Mouse (Mus musculus): ENCODE measurements around the gene Dynlrb1. TPM values are rescaled to one million over a fixed set of nuclear protein-coding genes. Genes with fewer than 3 reads are reported as not detected.

Dynlrb1 gene
- total and polyA plus RNA-seq, 3 experiments = 152 to 302 (median 290) TPM

DNA sequence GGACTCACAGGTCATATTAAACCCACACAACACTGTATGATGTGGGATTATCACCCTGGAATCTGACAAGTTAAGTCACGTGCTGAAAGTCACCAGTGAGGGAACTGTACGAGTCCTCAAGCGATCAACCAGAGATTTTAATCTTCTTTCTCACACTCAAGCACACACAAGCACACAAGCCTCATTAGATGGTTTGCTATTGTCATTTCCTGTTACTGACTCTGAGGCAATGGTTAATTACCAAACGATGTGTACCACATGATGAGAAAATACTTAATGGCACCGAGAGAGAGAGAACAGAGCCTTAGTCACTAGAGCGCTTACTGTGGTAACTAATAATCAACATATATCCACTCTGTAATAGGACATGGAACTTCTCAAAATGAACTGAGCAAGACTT lies 49.4 kb downstream of the Dynlrb1 start:
- no peak for DNase-seq (ENCODE audit: extremely low read depth)
- H3K79me2 ChIP-seq (replicated peaks; ENCODE audit: control insufficient read depth, extremely low read depth, insufficient read depth, poor library complexity, severe bottlenecking) = no peaks in the 10 kb centered on the region
- in situ Hi-C loops (cut with MboI; ENCODE audit: low pct_ligation_motif_present, low pct_unique_long_range_greater_than_20kb, low sequenced_read_pairs) (no loop called here), dilution Hi-C loops (cut with MboI; ENCODE audit: extremely low pct_ligation_motif_present, extremely low pct_unique_long_range_greater_than_20kb, low sequenced_read_pairs) (no loop called here)
- no peak overlapping the region for H3K4me2 ChIP-seq (ENCODE audit: insufficient read depth, low read depth, poor library complexity, severe bottlenecking)
- peaks cover 0 to 14% of the 10 kb centered on the region in 2 experiments; a peak in 2 of 4 replicates for H3K4me1 ChIP-seq (ENCODE audit: control insufficient read depth in 1 of 2, insufficient read depth in 2 of 2)
- no peaks in the 10 kb centered on the region for H3K9me3 ChIP-seq (replicated peaks; ENCODE audit: low read length)
- H3K27ac ChIP-seq (ENCODE audit: insufficient read depth, low read depth) = no peak overlapping the region
- H3K36me3 ChIP-seq (replicated peaks in 1 of 2; ENCODE audit: control insufficient read depth in 1 of 2, insufficient read depth in 1 of 2, low read length in 1 of 2) = peaks cover 20 to 71% of the 10 kb centered on the region in 2 experiments
- H3K9ac ChIP-seq (ENCODE audit: insufficient read depth, low read depth) = no peak overlapping the region
- no peaks in the 10 kb centered on the region for H3K27me3 ChIP-seq (replicated peaks)
- H3K4me3 ChIP-seq (replicated peaks in 1 of 3; ENCODE audit: low read depth in 2 of 3, low read length in 2 of 3, poor library complexity in 1 of 3) = no peak overlapping the region
- TF ChIP-seq POLR2AphosphoS2 (IDR thresholded peaks at IDR 0.05; ENCODE audit: low read depth, low read length) = no peak
- no peak for TF ChIP-seq MXI1 (IDR thresholded peaks at IDR 0.05; ENCODE audit: low read depth, low read length)
- TF ChIP-seq BHLHE40 (IDR thresholded peaks at IDR 0.05; ENCODE audit: low read depth, low read length) = no peak
- no peak for TF ChIP-seq E2F4 (IDR thresholded peaks at IDR 0.05; ENCODE audit: insufficient replicate concordance, low read depth, low read length)
- no peak for TF ChIP-seq TCF12 (IDR thresholded peaks at IDR 0.05; ENCODE audit: low read depth, low read length)
- no peak for TF ChIP-seq USF2 (conservative IDR thresholded peaks at IDR 0.05; ENCODE audit: low read depth, low read length)
- no peak for TF ChIP-seq MYC (IDR thresholded peaks at IDR 0.05; ENCODE audit: low read depth, low read length)
- TF ChIP-seq CHD1 (IDR thresholded peaks at IDR 0.05; ENCODE audit: low read depth, low read length) = no peak
- no peak for TF ChIP-seq EP300 (IDR thresholded peaks at IDR 0.05; ENCODE audit: low read length)
- TF ChIP-seq MEF2A (IDR thresholded peaks at IDR 0.05; ENCODE audit: borderline replicate concordance, low read depth, low read length) = no peak
- no peak for TF ChIP-seq PAX5 (IDR thresholded peaks at IDR 0.05; ENCODE audit: low read length)
- no peak for TF ChIP-seq HCFC1 (IDR thresholded peaks at IDR 0.05; ENCODE audit: low read depth, low read length)
- no peak for TF ChIP-seq ZMIZ1 (IDR thresholded peaks at IDR 0.05; ENCODE audit: low read depth, low read length)
- no peak for TF ChIP-seq JUND (conservative IDR thresholded peaks at IDR 0.05; ENCODE audit: low read depth, low read length)
- TF ChIP-seq KAT2A (IDR thresholded peaks at IDR 0.05; ENCODE audit: insufficient replicate concordance, low read length) = no peak
- no peak for TF ChIP-seq MAFK (IDR thresholded peaks at IDR 0.05; ENCODE audit: insufficient replicate concordance, low read length)
- no peak for TF ChIP-seq ZC3H11A (IDR thresholded peaks at IDR 0.05; ENCODE audit: low read depth, low read length)
- TF ChIP-seq USF1 (IDR thresholded peaks at IDR 0.05; ENCODE audit: low read depth, low read length) = no peak
- TF ChIP-seq CTCF (conservative IDR thresholded peaks at IDR 0.05 in 1 of 2, IDR thresholded peaks at IDR 0.05 in 1 of 2; ENCODE audit: low read depth in 2 of 2, low read length in 2 of 2) = no peak

DNA sequence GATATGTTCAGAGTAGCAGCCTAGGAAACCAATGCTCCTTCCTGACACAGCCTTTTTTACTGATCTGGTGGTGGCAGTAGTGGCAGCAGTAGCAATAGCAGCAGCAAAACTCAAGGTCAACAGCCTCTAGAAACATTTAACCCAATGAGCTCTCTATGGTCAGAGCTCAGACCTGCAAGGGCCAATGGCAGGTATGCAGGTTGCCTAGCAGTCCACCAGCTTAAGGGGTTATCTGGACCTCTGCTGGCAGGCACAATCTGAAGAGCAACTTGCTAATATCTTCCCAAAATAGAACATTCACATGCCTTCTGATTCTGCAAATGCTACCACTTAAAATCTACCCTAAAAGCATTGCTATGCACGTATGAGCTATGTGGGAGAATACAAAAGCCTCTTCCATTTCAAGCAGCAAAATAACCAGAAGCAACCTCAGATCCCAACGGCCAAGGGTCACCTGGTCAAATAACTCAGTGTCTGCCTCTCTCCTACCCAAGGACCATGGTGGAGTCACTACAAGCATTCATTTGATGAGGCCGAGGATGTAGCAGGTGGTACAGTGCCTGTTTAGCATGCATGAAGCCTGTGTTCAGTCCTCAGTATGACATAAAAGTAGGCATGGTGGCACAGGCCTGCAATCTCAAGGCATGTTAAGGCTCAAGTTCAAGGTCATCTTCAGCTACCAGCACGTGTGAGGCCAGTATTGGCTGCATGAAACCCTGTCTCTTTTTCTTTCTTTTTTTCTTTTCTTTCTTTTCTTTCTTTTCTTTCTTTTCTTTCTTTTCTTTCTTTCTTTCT lies 51.3 kb downstream of the Dynlrb1 start:
- Histone ChIP-seq H3K4me1 (ENCODE audit: control insufficient read depth in 1 of 2, insufficient read depth in 2 of 2) (peaks cover 0 to 14% of the 10 kb centered on the region in 2 experiments; a peak in 2 of 4 replicates), H3K27ac (ENCODE audit: insufficient read depth, low read depth) (no peak overlapping the region), H3K9ac (ENCODE audit: insufficient read depth, low read depth) (no peak overlapping the region), H3K27me3 (replicated peaks) (no peaks in the 10 kb centered on the region), H3K36me3 (replicated peaks in 1 of 2; ENCODE audit: control insufficient read depth in 1 of 2, insufficient read depth in 1 of 2, low read length in 1 of 2) (peaks cover 29 to 76% of the 10 kb centered on the region in 2 experiments), H3K9me3 (replicated peaks; ENCODE audit: low read length) (no peaks in the 10 kb centered on the region), H3K4me3 (replicated peaks in 1 of 3; ENCODE audit: low read depth in 2 of 3, low read length in 2 of 3, poor library complexity in 1 of 3) (no peak overlapping the region), H3K79me2 (replicated peaks; ENCODE audit: control insufficient read depth, extremely low read depth, insufficient read depth, poor library complexity, severe bottlenecking) (no peaks in the 10 kb centered on the region), H3K4me2 (ENCODE audit: insufficient read depth, low read depth, poor library complexity, severe bottlenecking) (no peak overlapping the region)
- no peak for DNase-seq (ENCODE audit: extremely low read depth)
- in situ Hi-C loops (cut with MboI; ENCODE audit: low pct_ligation_motif_present, low pct_unique_long_range_greater_than_20kb, low sequenced_read_pairs) = no loop called here
- dilution Hi-C loops (cut with MboI; ENCODE audit: extremely low pct_ligation_motif_present, extremely low pct_unique_long_range_greater_than_20kb, low sequenced_read_pairs) = no loop called here
- TF ChIP-seq POLR2AphosphoS2 (IDR thresholded peaks at IDR 0.05; ENCODE audit: low read depth, low read length) (no peak), MAFK (IDR thresholded peaks at IDR 0.05; ENCODE audit: insufficient replicate concordance, low read length) (no peak), RCOR1 (conservative IDR thresholded peaks at IDR 0.05; ENCODE audit: low read depth, low read length) (no peak)
